9 mouse cellular contexts compared by ENCODE assay signal in the genomic region with DNA sequence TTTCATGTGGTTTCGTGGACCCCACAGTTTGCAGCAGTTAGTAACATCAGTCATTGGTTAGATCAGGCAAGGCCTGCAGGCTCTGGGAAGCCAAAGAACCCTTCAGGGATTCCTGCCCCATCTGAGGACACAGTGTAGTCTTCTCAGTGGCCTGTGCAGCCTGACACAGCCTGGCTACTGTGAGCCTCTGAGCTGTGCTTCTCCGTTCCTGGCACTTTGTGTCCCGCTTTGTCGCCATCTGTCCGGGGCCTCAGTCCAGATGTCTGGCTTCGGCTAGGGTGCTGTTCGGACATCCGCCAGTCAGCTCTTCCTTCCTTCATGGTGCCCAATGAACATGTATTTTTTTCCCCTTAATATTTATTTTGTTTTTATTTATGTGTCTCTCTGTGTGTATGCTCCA.
DNase-seq lines count a peak whose midpoint lies in the region; ATAC-seq lines count a peak whose summit lies in the region.
"Had no signal": no experiment of that assay in that cellular context is flagged by ENCODE, and none has a peak within 500 bp of the region (broad histone marks: within the 10 kb centered on the region; RNA-seq: fewer than 3 reads in every experiment).

No protein-coding gene starts in this region.

- ATAC-seq in megakaryocyte-erythroid progenitor cell, adult 5-6 weeks (replicated peaks; ENCODE audit: low FRiP score, low TSS enrichment, poor library complexity, severe bottlenecking) = no peak
- ATAC-seq: inflammation-experienced regulatory T-cells, adult 6 months had no signal

- DNase-seq in gastrocnemius, postnatal 25 days = peak; percentile 37
- DNase-seq in gastrocnemius, adult 8-10 months (ENCODE audit: low spot score in 2 of 2) = no peak
- DNase-seq in thymus, postnatal 4 days = peak; percentile 48
- DNase-seq in thymus, adult 18-20 months = no peak
- DNase-seq in layer of hippocampus, adult 9-11 months = peak; percentile 81
- no peak for DNase-seq in testis, postnatal 10 days (ENCODE audit: low spot score)
- DNase-seq in Muller cell, postnatal 12 days (ENCODE audit: inconsistent ontology term) = no peak

Comparison
In these comparisons a context has a peak if more than half of its experiments do, and no peak if none do; other contexts are left out.
1. DNase-seq: peak in gastrocnemius, postnatal 25 days (single experiment), thymus, postnatal 4 days (single experiment) and layer of hippocampus, adult 9-11 months (single experiment); none in gastrocnemius, adult 8-10 months (0 of 2), thymus, adult 18-20 months (0 of 2), testis, postnatal 10 days (single experiment) and Muller cell, postnatal 12 days (single experiment).